Mouse (Mus musculus): ENCODE measurements around the gene Sumf1.

GRCm38 (mm10) chr6:108107376-108107775 lies 78.0 kb downstream of the Sumf1 start:
- no peak for TF ChIP-seq GATA1 (IDR thresholded peaks at IDR 0.05; ENCODE audit: borderline replicate concordance, low read length)
- no peak for TF ChIP-seq FLI1 (IDR thresholded peaks at IDR 0.05; ENCODE audit: low read length)

Measured in megakaryocyte, embryonic 14.5 days (primary cell).